Mouse (Mus musculus): Measurements from ENCODE around the gene Il2rg. TPM values are rescaled to one million over a fixed set of nuclear protein-coding genes. Genes with fewer than 3 reads are reported as not detected.

Il2rg gene
- polyA plus RNA-seq, 1 experiment = 14.1 TPM

DNA sequence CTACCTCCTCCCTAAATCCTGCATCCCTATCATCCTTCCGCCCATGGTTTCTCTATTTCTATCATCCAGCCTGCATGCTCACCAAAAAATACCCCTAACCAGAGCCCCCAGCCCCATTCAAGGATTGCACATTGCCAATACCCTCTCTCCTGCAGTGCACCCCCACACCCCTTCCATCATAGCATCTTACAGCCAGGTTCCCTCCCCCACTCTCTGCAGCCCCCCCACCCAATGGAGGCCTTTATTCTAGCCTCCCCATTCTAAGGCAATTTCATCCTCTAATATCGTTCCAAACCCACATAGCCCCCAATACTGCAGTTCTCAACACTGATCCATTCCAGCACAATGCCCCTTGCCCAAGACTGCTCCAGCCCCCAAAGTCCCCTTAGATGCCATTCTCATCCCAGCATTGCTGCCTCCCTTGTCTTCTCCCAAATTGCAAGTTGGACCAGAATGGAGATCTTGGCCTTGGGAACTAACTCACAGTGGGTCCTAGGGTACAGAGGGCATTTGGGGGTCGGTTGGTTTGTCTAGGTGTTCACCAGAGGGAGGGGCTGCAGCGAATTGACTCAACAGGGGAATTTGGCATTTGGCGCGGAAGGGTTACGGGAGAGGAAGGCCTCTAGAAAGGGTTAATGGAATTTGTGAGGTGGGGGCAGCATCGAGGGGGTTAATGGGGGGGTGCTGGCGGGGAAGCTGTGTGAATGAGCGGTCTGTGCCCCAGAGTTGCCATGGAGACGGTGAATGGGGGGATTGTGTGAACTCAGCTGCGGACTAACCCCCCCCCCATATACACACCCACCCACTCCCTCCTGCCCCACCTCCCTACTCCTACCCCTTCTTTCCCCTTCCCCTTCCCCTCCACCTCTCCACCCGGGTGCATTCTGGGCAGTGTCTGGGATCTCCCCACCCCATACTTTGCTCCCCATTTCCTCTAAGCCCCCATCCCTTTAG lies 31.7 kb upstream of the Il2rg start:
- Histone ChIP-seq H3K4me3 (ENCODE audit: low read depth, low read length) (peak overlapping the region; percentile 38; the same call in 1 of the 2 replicates), H3K4me1 (ENCODE audit: control insufficient read depth, insufficient read depth, insufficient read length, low read length) (0 out of 2 replicates have a peak, but pooled peaks cover 2% of the 10 kb centered on the region), H3K36me3 (ENCODE audit: control insufficient read depth, insufficient read depth, low read length) (peaks cover 10% of the 10 kb centered on the region; the same call in 1 of the 2 replicates), H3K27me3 (ENCODE audit: control insufficient read depth, insufficient read depth, low read length) (no peaks in the 10 kb centered on the region), H3K27ac (ENCODE audit: insufficient read depth, low read depth, low read length) (no peak overlapping the region)
- TF ChIP-seq CTCF (IDR thresholded peaks at IDR 0.05; ENCODE audit: extremely low read depth, insufficient read length, insufficient replicate concordance, low read depth, low read length) (no peak), POLR2A (IDR thresholded peaks at IDR 0.05; ENCODE audit: low read depth, low read length) (no peak)
- 44% methylated on average over 13 of the region's 13 CpGs for WGBS

DNA sequence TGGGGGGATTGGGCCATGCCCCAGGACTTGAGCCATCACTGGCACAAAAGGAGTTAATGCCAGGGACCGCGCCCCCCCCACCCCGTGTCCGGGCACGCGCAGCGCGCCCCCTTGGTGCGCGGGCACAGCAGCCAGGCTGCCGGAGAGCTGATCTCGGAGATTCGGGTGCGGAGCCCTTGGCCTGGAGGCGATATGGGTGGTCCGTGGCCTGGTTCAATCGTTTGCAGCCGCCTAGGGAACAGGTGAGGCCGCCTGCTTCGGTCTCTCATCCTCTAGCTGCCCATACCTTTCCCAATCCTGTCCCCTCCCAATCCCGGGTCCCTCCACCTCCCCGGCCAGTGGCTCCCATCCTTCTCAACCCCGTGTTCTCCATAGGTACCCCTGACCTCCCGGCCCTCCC lies 31.0 kb upstream of the Il2rg start, which contains the start of gene Nlgn3:
Gene Nlgn3, plus strand, starts transcription at position 114 of the 400 bp plus-strand sequence.
- no peaks in the 10 kb centered on the region for H3K27me3 ChIP-seq (ENCODE audit: control insufficient read depth, insufficient read depth, low read length)
- no peak for TF ChIP-seq CTCF (IDR thresholded peaks at IDR 0.05; ENCODE audit: extremely low read depth, insufficient read length, insufficient replicate concordance, low read depth, low read length)
- TF ChIP-seq POLR2A (IDR thresholded peaks at IDR 0.05; ENCODE audit: low read depth, low read length) = no peak
- H3K4me1 ChIP-seq (ENCODE audit: control insufficient read depth, insufficient read depth, insufficient read length, low read length) = 0 out of 2 replicates have a peak, but pooled peaks cover 2% of the 10 kb centered on the region
- 18% methylated on average over 11 of the region's 24 CpGs for WGBS
- H3K27ac ChIP-seq (ENCODE audit: insufficient read depth, low read depth, low read length) = no peak within 1 kb of the TSS
- peaks cover 12% of the 10 kb centered on the region for H3K36me3 ChIP-seq (ENCODE audit: control insufficient read depth, insufficient read depth, low read length)
- peak within 1 kb of the TSS; percentile 38 for H3K4me3 ChIP-seq (ENCODE audit: low read depth, low read length)

DNA sequence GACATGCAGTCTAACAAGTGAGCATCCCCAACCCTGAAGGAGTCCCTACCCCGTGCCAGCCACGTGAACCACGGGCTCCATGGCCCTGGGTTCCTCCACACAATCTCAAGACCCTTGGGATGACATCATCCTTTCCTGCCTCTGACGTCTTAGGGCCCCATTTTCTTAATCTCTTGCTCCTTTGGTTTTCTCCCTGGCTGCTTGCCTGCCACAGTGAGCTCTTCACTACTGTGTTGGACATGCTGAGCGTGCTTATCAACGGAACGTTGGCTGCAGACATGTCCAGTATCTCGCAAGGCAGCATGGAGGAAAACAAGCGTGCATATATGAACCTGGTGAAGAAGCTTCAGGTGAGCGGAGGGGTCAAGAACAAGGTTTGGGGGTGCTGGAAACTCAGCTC lies 22.1 kb upstream of the Il2rg start:
- TF ChIP-seq CTCF (IDR thresholded peaks at IDR 0.05; ENCODE audit: extremely low read depth, insufficient read length, insufficient replicate concordance, low read depth, low read length) (no peak), POLR2A (IDR thresholded peaks at IDR 0.05; ENCODE audit: low read depth, low read length) (no peak)
- H3K36me3 ChIP-seq (ENCODE audit: control insufficient read depth, insufficient read depth, low read length) = peaks cover 64% of the 10 kb centered on the region
- no peak overlapping the region for H3K4me3 ChIP-seq (ENCODE audit: low read depth, low read length)
- 86% methylated on average over 10 of the region's 10 CpGs for WGBS
- no peak overlapping the region for H3K27ac ChIP-seq (ENCODE audit: insufficient read depth, low read depth, low read length)
- H3K4me1 ChIP-seq (ENCODE audit: control insufficient read depth, insufficient read depth, insufficient read length, low read length) = no peaks in the 10 kb centered on the region
- H3K27me3 ChIP-seq (ENCODE audit: control insufficient read depth, insufficient read depth, low read length) = no peaks in the 10 kb centered on the region

DNA sequence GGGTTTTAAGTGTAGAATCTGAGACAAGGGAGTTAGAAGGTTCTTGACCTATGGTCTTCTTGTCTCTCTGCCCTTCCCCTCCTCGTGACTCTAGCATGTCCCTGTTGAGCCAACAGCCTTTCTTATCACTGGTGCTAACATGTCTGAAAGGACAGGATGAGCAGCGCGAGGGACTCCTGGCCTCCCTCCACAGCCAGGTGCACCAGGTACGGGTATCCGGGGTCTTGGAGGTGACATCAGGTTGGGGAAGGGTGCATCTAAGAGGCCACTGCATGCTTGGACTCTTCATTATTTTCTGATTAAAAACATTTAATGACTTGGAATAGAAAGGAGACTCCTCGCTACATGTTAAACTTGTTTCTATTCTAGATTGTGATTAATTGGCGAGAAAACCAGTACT lies 21.0 kb upstream of the Il2rg start:
- no peak overlapping the region for H3K27ac ChIP-seq (ENCODE audit: insufficient read depth, low read depth, low read length)

DNA sequence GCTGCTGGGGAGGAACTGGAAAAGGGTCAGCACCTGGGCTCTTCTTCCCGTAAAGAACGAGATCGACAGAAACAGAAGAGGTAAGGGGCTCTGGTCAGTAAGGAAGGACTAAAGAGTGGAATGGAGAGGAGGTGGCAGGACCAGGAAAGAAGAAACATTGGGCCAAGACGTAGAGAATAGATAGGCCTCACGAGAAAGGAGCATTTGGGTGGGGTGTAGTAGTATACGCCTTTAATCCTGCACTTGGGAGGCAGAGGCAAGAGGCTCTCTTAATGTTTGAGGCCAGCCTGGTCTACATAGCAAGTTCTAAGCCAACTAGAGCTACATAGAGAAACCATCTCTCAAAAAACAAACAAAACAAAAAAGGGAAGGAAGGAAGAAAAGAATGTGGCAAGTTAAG lies 20.4 kb upstream of the Il2rg start:
- no peak overlapping the region for H3K27ac ChIP-seq (ENCODE audit: insufficient read depth, low read depth, low read length)
- no peaks in the 10 kb centered on the region for H3K4me1 ChIP-seq (ENCODE audit: control insufficient read depth, insufficient read depth, insufficient read length, low read length)
- 90% methylated on average over 6 of the region's 6 CpGs for WGBS
- TF ChIP-seq CTCF (IDR thresholded peaks at IDR 0.05; ENCODE audit: extremely low read depth, insufficient read length, insufficient replicate concordance, low read depth, low read length) = no peak
- TF ChIP-seq POLR2A (IDR thresholded peaks at IDR 0.05; ENCODE audit: low read depth, low read length) = no peak
- no peak overlapping the region for H3K4me3 ChIP-seq (ENCODE audit: low read depth, low read length)
- peaks cover 61% of the 10 kb centered on the region for H3K36me3 ChIP-seq (ENCODE audit: control insufficient read depth, insufficient read depth, low read length)
- H3K27me3 ChIP-seq (ENCODE audit: control insufficient read depth, insufficient read depth, low read length) = no peaks in the 10 kb centered on the region

More for the DNA sequence above, 21.0 kb upstream of the Il2rg start:
- Histone ChIP-seq H3K4me3 (ENCODE audit: low read depth, low read length) (no peak overlapping the region), H3K36me3 (ENCODE audit: control insufficient read depth, insufficient read depth, low read length) (peaks cover 62% of the 10 kb centered on the region), H3K4me1 (ENCODE audit: control insufficient read depth, insufficient read depth, insufficient read length, low read length) (no peaks in the 10 kb centered on the region), H3K27me3 (ENCODE audit: control insufficient read depth, insufficient read depth, low read length) (no peaks in the 10 kb centered on the region)
- WGBS = 89% methylated on average over 7 of the region's 7 CpGs
- TF ChIP-seq CTCF (IDR thresholded peaks at IDR 0.05; ENCODE audit: extremely low read depth, insufficient read length, insufficient replicate concordance, low read depth, low read length) (no peak), POLR2A (IDR thresholded peaks at IDR 0.05; ENCODE audit: low read depth, low read length) (no peak)

DNA sequence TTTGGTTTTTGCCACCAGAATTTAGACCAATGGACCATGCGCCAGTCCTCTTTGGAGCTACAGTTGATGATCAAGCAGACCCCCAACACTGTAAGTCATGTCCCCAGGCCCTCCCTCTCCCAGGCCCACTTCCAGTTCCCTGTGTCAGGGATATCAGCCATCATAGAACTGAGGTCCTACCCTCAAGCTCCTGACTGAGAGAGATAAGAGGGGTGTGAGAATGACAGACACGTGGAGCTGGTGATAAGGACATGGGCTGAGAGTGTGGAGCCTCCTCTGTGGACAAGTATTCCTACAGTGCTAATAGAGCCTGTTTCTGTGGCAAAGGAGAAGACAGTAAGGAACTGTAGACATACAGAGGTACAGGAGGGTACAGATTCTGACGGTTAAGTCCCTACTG lies 19.5 kb upstream of the Il2rg start:
- Histone ChIP-seq H3K4me1 (ENCODE audit: control insufficient read depth, insufficient read depth, insufficient read length, low read length) (no peaks in the 10 kb centered on the region), H3K36me3 (ENCODE audit: control insufficient read depth, insufficient read depth, low read length) (peaks cover 61% of the 10 kb centered on the region), H3K4me3 (ENCODE audit: low read depth, low read length) (no peak overlapping the region), H3K27ac (ENCODE audit: insufficient read depth, low read depth, low read length) (no peak overlapping the region), H3K27me3 (ENCODE audit: control insufficient read depth, insufficient read depth, low read length) (no peaks in the 10 kb centered on the region)
- TF ChIP-seq POLR2A (IDR thresholded peaks at IDR 0.05; ENCODE audit: low read depth, low read length) (no peak), CTCF (IDR thresholded peaks at IDR 0.05; ENCODE audit: extremely low read depth, insufficient read length, insufficient replicate concordance, low read depth, low read length) (no peak)
- WGBS = 79% methylated on average over 3 of the region's 3 CpGs

DNA sequence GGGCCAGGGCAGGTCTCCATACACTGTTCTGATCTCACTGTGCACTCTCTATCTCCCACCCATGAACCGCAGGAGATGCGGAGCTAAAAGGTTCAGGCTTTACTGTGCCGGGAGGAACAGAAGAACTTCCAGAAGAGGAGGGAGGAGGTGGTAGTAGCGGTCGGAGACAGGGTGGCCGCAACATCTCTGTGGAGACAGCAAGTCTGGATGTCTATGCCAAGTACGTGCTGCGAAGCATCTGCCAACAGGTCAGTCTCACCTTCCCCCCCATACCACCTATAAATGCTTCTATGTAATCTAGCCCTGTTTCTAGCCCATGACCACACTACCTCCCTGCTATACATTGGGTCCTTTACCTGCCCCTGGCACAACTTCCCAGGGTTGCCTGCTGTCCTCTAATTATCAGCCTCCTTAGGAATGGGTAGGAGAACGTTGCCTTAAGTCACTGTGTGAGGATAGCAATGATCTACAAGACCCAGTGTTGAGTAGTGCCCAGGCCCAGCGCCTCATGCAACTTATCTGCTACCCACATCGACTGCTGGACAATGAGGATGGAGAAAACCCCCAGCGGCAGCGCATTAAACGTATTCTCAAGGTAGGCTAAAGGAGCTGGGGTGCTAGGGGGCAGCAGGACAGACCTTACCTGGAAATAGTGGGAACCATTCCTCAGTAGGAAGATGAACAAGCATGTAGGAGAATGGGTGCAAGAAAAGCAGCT lies 18.1 kb upstream of the Il2rg start:
- WGBS = 92% methylated on average over 14 of the region's 14 CpGs
- peaks cover 64% of the 10 kb centered on the region for H3K36me3 ChIP-seq (ENCODE audit: control insufficient read depth, insufficient read depth, low read length)
- H3K27ac ChIP-seq (ENCODE audit: insufficient read depth, low read depth, low read length) = no peak overlapping the region
- no peaks in the 10 kb centered on the region for H3K4me1 ChIP-seq (ENCODE audit: control insufficient read depth, insufficient read depth, insufficient read length, low read length)
- no peaks in the 10 kb centered on the region for H3K27me3 ChIP-seq (ENCODE audit: control insufficient read depth, insufficient read depth, low read length)
- no peak overlapping the region for H3K4me3 ChIP-seq (ENCODE audit: low read depth, low read length)
- TF ChIP-seq POLR2A (IDR thresholded peaks at IDR 0.05; ENCODE audit: low read depth, low read length) (no peak), CTCF (IDR thresholded peaks at IDR 0.05; ENCODE audit: extremely low read depth, insufficient read length, insufficient replicate concordance, low read depth, low read length) (no peak)

Data from small intestine, adult 2 months (tissue).